Mouse (Mus musculus) erythroblast, embryonic 14.5 days (primary cell): Measurements from ENCODE around the gene Aplp1.
"Not testable (repeated sequence)": the region's sequence is repeated elsewhere in the genome, so short reads cannot be mapped to it uniquely, and the experiment has no call there.

Experiments used
- GATA1 ChIP-seq: IDR thresholded peaks from 2 replicates; pipeline ENCODE4 v1.6.1; 2012; ENCODE audit warnings: low read length, inconsistent platforms, mixed read lengths
- TAL1 ChIP-seq: IDR thresholded peaks from 3 replicates; pipeline ENCODE4 v1.6.1; 2012; ENCODE audit warnings: low read length, inconsistent platforms, mixed read lengths

GRCm38 (mm10) chr7:30476136-30476535 lies 30.8 kb upstream of the Aplp1 start:
- TF ChIP-seq GATA1, TAL1: not testable (repeated sequence)
